Mouse (Mus musculus) testis, adult 2 months (tissue): Measurements from ENCODE around the gene Tnfrsf9.

ENCODE experiments used
- CTCF ChIP-seq: fragments of 200-500 bp; IDR thresholded peaks from 2 replicates; pipeline ENCODE4 v1.5.1; 2012; ENCODE audit warnings: low read depth, mild to moderate bottlenecking, inconsistent platforms, low read length, moderate library complexity; ENCODE audit not compliant: control insufficient read depth, insufficient read depth, insufficient replicate concordance
- POLR2A ChIP-seq: fragments of 200-500 bp; IDR thresholded peaks from 2 replicates; pipeline ENCODE4 v1.6.1; 2012; ENCODE audit warnings: low read depth, mild to moderate bottlenecking, inconsistent platforms, low read length, moderate library complexity; ENCODE audit not compliant: control insufficient read depth

DNA sequence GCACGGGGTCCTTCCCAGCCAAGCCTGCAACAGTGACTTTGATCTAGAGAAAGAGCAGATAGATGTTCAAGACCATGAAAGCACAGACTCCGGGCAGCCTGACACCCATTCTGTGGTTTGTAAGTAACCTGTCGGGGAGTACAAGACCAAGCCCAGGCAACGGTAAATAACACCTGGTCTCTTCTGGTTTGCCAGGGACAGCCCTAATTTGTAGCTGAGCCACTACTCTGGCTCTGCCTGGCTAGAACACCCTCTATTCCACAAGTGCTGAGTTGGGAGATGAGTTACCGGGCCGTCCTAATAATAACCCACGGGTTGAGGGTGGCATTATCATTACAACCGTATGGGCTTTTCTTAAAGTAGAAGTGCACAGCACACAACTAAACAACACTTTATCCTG, 7.3 kb upstream of the Tnfrsf9 start:
- TF ChIP-seq POLR2A (no peak), CTCF (no peak)
